Mouse (Mus musculus): ENCODE data around the gene Lrrc28.

- TF ChIP-seq GATA1 (IDR thresholded peaks at IDR 0.05; ENCODE audit: low read length) (no peak), TAL1 (IDR thresholded peaks at IDR 0.05; ENCODE audit: low read length) (no peak)
Observed at GRCm38 (mm10) chr7:67487889-67488411, 157.1 kb downstream of the Lrrc28 start.

Measured in erythroblast, embryonic 14.5 days (primary cell).